Mouse (Mus musculus) large intestine, adult 2 months (tissue): Measurements from ENCODE around the gene Slc41a1. TPM values are rescaled to one million over a fixed set of nuclear protein-coding genes. Genes with fewer than 3 reads are reported as not detected.
A peak's percentile ranks its signal among the peaks of the same experiment; 100 is the strongest.

Source experiments
- DNase-seq: peaks from one replicate; pipeline ENCODE4 v3.0.0-alpha.2; 2012; ENCODE audit warnings: low read depth, low spot score
- WGBS: fragments of 180-500 bp; shearing (Covaris S2); methylation state at CpG from one replicate; pipeline ENCODE4 v1.1.7; 2018; 5-methylcytosine and 5-hydroxymethylcytosine counted together
- polyA plus RNA-seq: library from polyadenylated mRNA; depleted of rRNA; stranded (reverse); fragments of >200 nt; gene quantifications from 2 replicates; pipeline ENCODE4 v1.2.3, GENCODE M21; 2012

Slc41a1 gene
- polyA plus RNA-seq, 1 experiment: 13.9 TPM

GRCm38 (mm10) chr1:131823563-131823962 lies 3.7 kb upstream of the Slc41a1 start:
- DNase-seq: no peak
- 73% methylated on average over 5 of the region's 5 CpGs for WGBS

- WGBS: 84% methylated on average over 11 of the region's 11 CpGs
- no peak for DNase-seq
Measured at GRCm38 (mm10) chr1:131824528-131825181, 2.6 kb upstream of the Slc41a1 start.

- peak; percentile 77 for DNase-seq
- 1% methylated on average over 36 of the region's 36 CpGs for WGBS
Measured at GRCm38 (mm10) chr1:131827787-131828258, 530 bp downstream of the Slc41a1 start.

GRCm38 (mm10) chr1:131828297-131829126 lies 1.2 kb downstream of the Slc41a1 start:
- 2% methylated on average over 22 of the region's 22 CpGs for WGBS
- DNase-seq: no peak

- WGBS: 49% methylated on average over 5 of the region's 5 CpGs
- no peak for DNase-seq
Measured at GRCm38 (mm10) chr1:131829279-131829678, 2.0 kb downstream of the Slc41a1 start.

- 90% methylated on average over 15 of the region's 15 CpGs for WGBS
- DNase-seq: no peak
Measured at GRCm38 (mm10) chr1:131830561-131830960, 3.3 kb downstream of the Slc41a1 start.

GRCm38 (mm10) chr1:131830971-131831641 lies 3.8 kb downstream of the Slc41a1 start:
- WGBS: 85% methylated on average over 8 of the region's 8 CpGs
- DNase-seq: no peak

GRCm38 (mm10) chr1:131837035-131837434 lies 9.7 kb downstream of the Slc41a1 start:
- 75% methylated on average over 3 of the region's 3 CpGs for WGBS
- DNase-seq: no peak

- 70% methylated on average over 5 of the region's 5 CpGs for WGBS
Measured at GRCm38 (mm10) chr1:131838542-131838941, 11.2 kb downstream of the Slc41a1 start.

GRCm38 (mm10) chr1:131839279-131839678 lies 12.0 kb downstream of the Slc41a1 start:
- no peak for DNase-seq
- WGBS: 55% methylated on average over 2 of the region's 2 CpGs

More at GRCm38 (mm10) chr1:131838542-131838941, 11.2 kb downstream of the Slc41a1 start:
- no peak for DNase-seq

GRCm38 (mm10) chr1:131842221-131842620 lies 14.9 kb downstream of the Slc41a1 start:
- 95% methylated on average over 4 of the region's 4 CpGs for WGBS
- no peak for DNase-seq

- no peak for DNase-seq
- whole genome bisulfite sequencing: 95% methylated on average over 10 of the region's 10 CpGs
Measured at GRCm38 (mm10) chr1:131843758-131844157, 16.5 kb downstream of the Slc41a1 start.

- 81% methylated on average over 8 of the region's 8 CpGs for WGBS
- DNase-seq: no peak
Measured at GRCm38 (mm10) chr1:131844883-131845282, 17.6 kb downstream of the Slc41a1 start.

GRCm38 (mm10) chr1:131846255-131846654 lies 19.0 kb downstream of the Slc41a1 start:
- DNase-seq: no peak
- WGBS: 82% methylated on average over 5 of the region's 5 CpGs

- no peak for DNase-seq
- WGBS: 70% methylated on average over 4 of the region's 4 CpGs
Measured at GRCm38 (mm10) chr1:131861811-131862210, 34.5 kb downstream of the Slc41a1 start.

GRCm38 (mm10) chr1:131865596-131865995 lies 38.3 kb downstream of the Slc41a1 start:
- DNase-seq: no peak
- 73% methylated on average over 5 of the region's 5 CpGs for WGBS

GRCm38 (mm10) chr1:131866304-131866999 lies 39.2 kb downstream of the Slc41a1 start:
- no peak for DNase-seq
- 67% methylated on average over 6 of the region's 6 CpGs for WGBS

GRCm38 (mm10) chr1:131867093-131867945 lies 40.0 kb downstream of the Slc41a1 start, which contains the start of gene Rab29:
Gene Rab29 (plus strand): TSS chr1:131867224.
- WGBS: 1% methylated on average over 46 of the region's 46 CpGs
- peak; percentile 93 for DNase-seq

- WGBS: 9% methylated on average over 10 of the region's 10 CpGs
- DNase-seq: no peak
Measured at GRCm38 (mm10) chr1:131867946-131868290, 40.6 kb downstream of the Slc41a1 start.
